Mouse (Mus musculus): Measurements from ENCODE around the gene Ccdc159. TPM values are rescaled to one million over a fixed set of nuclear protein-coding genes. Genes with fewer than 3 reads are reported as not detected.

The Ccdc159 gene
- 0.99 TPM for polyA plus RNA-seq (2014; fragmentation: Illumina TruSeq; extraction: RNeasy Lipid Tissue Mini Kit (QIAGEN cat#74804); ENCODE audit: low read depth, low replicate concordance)

GRCm38 (mm10) chr9:21927208-21927753 is at the start of gene Ccdc159, which contains the start of gene Tmem205:
Gene Ccdc159, plus strand, starts transcription at chr9:21927471.
Gene Tmem205, minus strand, starts transcription at chr9:21927556.

GRCm38 (mm10) chr9:21918035-21918592 is 9.2 kb upstream of the Ccdc159 start, which contains the start of gene Rab3d:
Gene Rab3d, minus strand, starts transcription at chr9:21918192.

GRCm38 (mm10) chr9:21936692-21937570 is 9.7 kb downstream of the Ccdc159 start, which contains the start of gene Plppr2:
Gene Plppr2, plus strand, starts transcription at chr9:21937033.

GRCm38 (mm10) chr9:21955570-21956281 is 28.5 kb downstream of the Ccdc159 start, which contains the start of gene Swsap1:
Gene Swsap1, plus strand, starts transcription at chr9:21955755.

GRCm38 (mm10) chr9:21963417-21963816 is 36.1 kb downstream of the Ccdc159 start, which contains the start of gene Epor:
Gene Epor, minus strand, starts transcription at chr9:21963506.

Other genes starting within 250 kb of the Ccdc159 start
- gene Ldlr, start 204.0 kb upstream of the Ccdc159 start, polyA plus RNA-seq (2014; fragmentation: Illumina TruSeq; extraction: RNeasy Lipid Tissue Mini Kit (QIAGEN cat#74804); ENCODE audit: low read depth, low replicate concordance), result 37.2 TPM
- 0.58 TPM for gene Spc24, start 167.2 kb upstream of the Ccdc159 start, polyA plus RNA-seq (2014; fragmentation: Illumina TruSeq; extraction: RNeasy Lipid Tissue Mini Kit (QIAGEN cat#74804); ENCODE audit: low read depth, low replicate concordance)
- gene Kank2, start 128.7 kb upstream of the Ccdc159 start, polyA plus RNA-seq (2014; fragmentation: Illumina TruSeq; extraction: RNeasy Lipid Tissue Mini Kit (QIAGEN cat#74804); ENCODE audit: low read depth, low replicate concordance), result 13.8 TPM
- gene Angptl8, start 92.0 kb upstream of the Ccdc159 start, polyA plus RNA-seq (2014; fragmentation: Illumina TruSeq; extraction: RNeasy Lipid Tissue Mini Kit (QIAGEN cat#74804); ENCODE audit: low read depth, low replicate concordance), result not detected
- gene Dock6, start 74.8 kb upstream of the Ccdc159 start, polyA plus RNA-seq (2014; fragmentation: Illumina TruSeq; extraction: RNeasy Lipid Tissue Mini Kit (QIAGEN cat#74804); ENCODE audit: low read depth, low replicate concordance), result 2.9 TPM
- 14.0 TPM for gene Rab3d, start 9.3 kb upstream of the Ccdc159 start, polyA plus RNA-seq (2014; fragmentation: Illumina TruSeq; extraction: RNeasy Lipid Tissue Mini Kit (QIAGEN cat#74804); ENCODE audit: low read depth, low replicate concordance)
- 8.9 TPM for gene Tmem205, start 85 bp downstream of the Ccdc159 start, polyA plus RNA-seq (2014; fragmentation: Illumina TruSeq; extraction: RNeasy Lipid Tissue Mini Kit (QIAGEN cat#74804); ENCODE audit: low read depth, low replicate concordance)
- gene Plppr2, start 9.6 kb downstream of the Ccdc159 start, polyA plus RNA-seq (2014; fragmentation: Illumina TruSeq; extraction: RNeasy Lipid Tissue Mini Kit (QIAGEN cat#74804); ENCODE audit: low read depth, low replicate concordance), result 2.2 TPM
- 10.1 TPM for gene Swsap1, start 28.3 kb downstream of the Ccdc159 start, polyA plus RNA-seq (2014; fragmentation: Illumina TruSeq; extraction: RNeasy Lipid Tissue Mini Kit (QIAGEN cat#74804); ENCODE audit: low read depth, low replicate concordance)
- not detected for gene Epor, start 36.0 kb downstream of the Ccdc159 start, polyA plus RNA-seq (2014; fragmentation: Illumina TruSeq; extraction: RNeasy Lipid Tissue Mini Kit (QIAGEN cat#74804); ENCODE audit: low read depth, low replicate concordance)
- gene Rgl3, start 62.0 kb downstream of the Ccdc159 start, polyA plus RNA-seq (2014; fragmentation: Illumina TruSeq; extraction: RNeasy Lipid Tissue Mini Kit (QIAGEN cat#74804); ENCODE audit: low read depth, low replicate concordance), result 2.8 TPM
- 0.76 TPM for gene Ccdc151, start 75.2 kb downstream of the Ccdc159 start, polyA plus RNA-seq (2014; fragmentation: Illumina TruSeq; extraction: RNeasy Lipid Tissue Mini Kit (QIAGEN cat#74804); ENCODE audit: low read depth, low replicate concordance)
- 10.0 TPM for gene Prkcsh, start 75.3 kb downstream of the Ccdc159 start, polyA plus RNA-seq (2014; fragmentation: Illumina TruSeq; extraction: RNeasy Lipid Tissue Mini Kit (QIAGEN cat#74804); ENCODE audit: low read depth, low replicate concordance)
- 1.1 TPM for gene Elavl3, start 124.6 kb downstream of the Ccdc159 start, polyA plus RNA-seq (2014; fragmentation: Illumina TruSeq; extraction: RNeasy Lipid Tissue Mini Kit (QIAGEN cat#74804); ENCODE audit: low read depth, low replicate concordance)
- not detected for gene Gm49318, start 143.8 kb downstream of the Ccdc159 start, polyA plus RNA-seq (2014; fragmentation: Illumina TruSeq; extraction: RNeasy Lipid Tissue Mini Kit (QIAGEN cat#74804); ENCODE audit: low read depth, low replicate concordance)
- not detected for gene Zfp653, start 143.9 kb downstream of the Ccdc159 start, polyA plus RNA-seq (2014; fragmentation: Illumina TruSeq; extraction: RNeasy Lipid Tissue Mini Kit (QIAGEN cat#74804); ENCODE audit: low read depth, low replicate concordance)
- gene Ecsit, start 158.0 kb downstream of the Ccdc159 start, polyA plus RNA-seq (2014; fragmentation: Illumina TruSeq; extraction: RNeasy Lipid Tissue Mini Kit (QIAGEN cat#74804); ENCODE audit: low read depth, low replicate concordance), result 4.3 TPM
- 3.6 TPM for gene Cnn1, start 171.7 kb downstream of the Ccdc159 start, polyA plus RNA-seq (2014; fragmentation: Illumina TruSeq; extraction: RNeasy Lipid Tissue Mini Kit (QIAGEN cat#74804); ENCODE audit: low read depth, low replicate concordance)
- 8.3 TPM for gene Elof1, start 189.7 kb downstream of the Ccdc159 start, polyA plus RNA-seq (2014; fragmentation: Illumina TruSeq; extraction: RNeasy Lipid Tissue Mini Kit (QIAGEN cat#74804); ENCODE audit: low read depth, low replicate concordance)
- 5.2 TPM for gene Acp5, start 208.2 kb downstream of the Ccdc159 start, polyA plus RNA-seq (2014; fragmentation: Illumina TruSeq; extraction: RNeasy Lipid Tissue Mini Kit (QIAGEN cat#74804); ENCODE audit: low read depth, low replicate concordance)
- 5.1 TPM for gene Pigyl, start 229.4 kb downstream of the Ccdc159 start, polyA plus RNA-seq (2014; fragmentation: Illumina TruSeq; extraction: RNeasy Lipid Tissue Mini Kit (QIAGEN cat#74804); ENCODE audit: low read depth, low replicate concordance)

Measured in adrenal gland, adult 10 weeks (tissue).